Mouse (Mus musculus) heart, embryonic 15.5 days (tissue): ENCODE measurements around the gene Ror1. TPM values are rescaled to one million over a fixed set of nuclear protein-coding genes. Genes with fewer than 3 reads are reported as not detected.
A peak's percentile ranks its signal among the peaks of the same experiment; 100 is the strongest.

Experiments used
- ATAC-seq: fragments of 200-750 bp; cut with Nextera tagmentation; replicated peaks from 2 replicates; pipeline ENCODE4 v1.8.0; 2017; ENCODE audit warnings: low read depth, moderate TSS enrichment; ENCODE audit not compliant: insufficient number of reproducible peaks, insufficient read depth, low FRiP score
- H3K27ac ChIP-seq: fragments of 300-500 bp; sonication (generic); 2 replicates; pipeline ENCODE4 v1.5.1; 2015; ENCODE audit warnings: mild to moderate bottlenecking, inconsistent platforms
- H3K27me3 ChIP-seq: fragments of 300-500 bp; sonication (generic); 2 replicates; pipeline ENCODE4 v1.6.1; 2015; ENCODE audit warnings: inconsistent platforms
- H3K36me3 ChIP-seq: fragments of 300-500 bp; sonication (generic); 2 replicates; pipeline ENCODE4 v1.6.1; 2015; ENCODE audit warnings: mild to moderate bottlenecking, inconsistent platforms
- H3K4me1 ChIP-seq: fragments of 300-500 bp; sonication (generic); replicated peaks from 2 replicates; pipeline ENCODE4 v1.6.1; 2015; ENCODE audit warnings: inconsistent platforms
- H3K4me2 ChIP-seq: fragments of 300-500 bp; sonication (generic); 2 replicates; pipeline ENCODE4 v1.6.1; 2015; ENCODE audit warnings: inconsistent platforms, mild to moderate bottlenecking, moderate library complexity
- H3K4me3 ChIP-seq: fragments of 300-500 bp; sonication (generic); 2 replicates; pipeline ENCODE4 v1.5.1; 2015; ENCODE audit warnings: mild to moderate bottlenecking, inconsistent platforms
- H3K9ac ChIP-seq: fragments of 300-500 bp; sonication (generic); 2 replicates; pipeline ENCODE4 v1.6.1; 2015; ENCODE audit warnings: mild to moderate bottlenecking, inconsistent platforms
- H3K9me3 ChIP-seq: fragments of 300-500 bp; sonication (generic); replicated peaks from 2 replicates; pipeline ENCODE4 v1.6.1; 2016; ENCODE audit warnings: inconsistent platforms
- WGBS: fragments of 180-500 bp; shearing (Covaris S2); methylation state at CpG from one replicate; pipeline ENCODE4 v1.1.7; 2015; ENCODE audit warnings: mixed read lengths; 5-methylcytosine and 5-hydroxymethylcytosine counted together
- polyA plus RNA-seq: library from polyadenylated mRNA; unstranded; fragments of >200 nt; fragmentation: Nextera tagmentation; extraction: Ambion mirVana; gene quantifications from 2 replicates; pipeline ENCODE4 v1.2.1, GENCODE M21; 2015

The Ror1 gene
- polyA plus RNA-seq, 1 experiment from 2014 or later, result 12.9 TPM

- Histone ChIP-seq H3K36me3 (no peaks in the 10 kb centered on the region), H3K4me1 (peaks cover 6% of the 10 kb centered on the region; the same call in 1 of the 2 replicates), H3K9me3 (no peaks in the 10 kb centered on the region), H3K4me3 (no peak overlapping the region), H3K9ac (no peak overlapping the region), H3K27ac (no peak overlapping the region), H3K27me3 (no peaks in the 10 kb centered on the region), H3K4me2 (no peak overlapping the region)
- ATAC-seq, result no peak
- 84% methylated on average over 2 of the region's 2 CpGs for WGBS
Measured at GRCm38 (mm10) chr4:100065686-100066085, 29.9 kb upstream of the Ror1 start.

DNA sequence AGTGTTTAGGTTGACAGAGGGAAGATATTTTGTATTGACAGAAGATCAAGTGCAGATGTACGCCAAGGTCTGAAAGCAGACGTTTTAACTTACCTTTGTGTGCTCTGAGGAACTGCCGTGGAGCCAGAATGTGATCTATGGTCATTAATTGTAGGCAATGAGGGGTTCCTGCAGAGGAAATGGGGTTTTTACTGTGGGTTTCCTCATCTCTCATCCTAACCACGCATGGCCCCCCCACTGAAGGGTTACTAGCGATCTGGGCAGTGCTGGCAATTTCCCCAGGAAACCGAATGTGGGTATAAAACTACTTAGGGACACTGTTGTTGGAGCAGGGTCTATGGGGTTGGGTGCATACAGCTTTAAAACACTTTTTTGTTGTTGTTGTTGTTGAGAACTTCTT lies 25.5 kb upstream of the Ror1 start:
- no peak overlapping the region for H3K4me3 ChIP-seq
- H3K27ac ChIP-seq, result no peak overlapping the region
- WGBS, result 61% methylated on average over 6 of the region's 6 CpGs
- H3K9me3 ChIP-seq, result no peaks in the 10 kb centered on the region
- H3K4me2 ChIP-seq, result no peak overlapping the region
- H3K4me1 ChIP-seq, result no peaks in the 10 kb centered on the region
- H3K9ac ChIP-seq, result no peak overlapping the region
- no peaks in the 10 kb centered on the region for H3K27me3 ChIP-seq
- no peak for ATAC-seq
- H3K36me3 ChIP-seq, result no peaks in the 10 kb centered on the region

GRCm38 (mm10) chr4:100096596-100097181 lies 1.1 kb downstream of the Ror1 start:
- WGBS, result 2% methylated on average over 21 of the region's 21 CpGs
- Histone ChIP-seq H3K36me3 (no peaks in the 10 kb centered on the region), H3K4me1 (peaks cover 26% of the 10 kb centered on the region), H3K27me3 (no peaks in the 10 kb centered on the region), H3K27ac (peak overlapping the region; percentile 95), H3K4me2 (peak overlapping the region; percentile 82), H3K9ac (peak overlapping the region; percentile 94), H3K4me3 (peak overlapping the region; percentile 95), H3K9me3 (no peaks in the 10 kb centered on the region)
- peak; percentile 28; the same call in 1 of the 2 replicates for ATAC-seq

- peaks cover 34% of the 10 kb centered on the region for H3K4me1 ChIP-seq
- WGBS, result 28% methylated on average over 10 of the region's 10 CpGs
- H3K9me3 ChIP-seq, result no peaks in the 10 kb centered on the region
Measured at GRCm38 (mm10) chr4:100097364-100097979, 1.9 kb downstream of the Ror1 start.

GRCm38 (mm10) chr4:100101066-100101820 lies 5.7 kb downstream of the Ror1 start:
- ATAC-seq, result no peak
- Histone ChIP-seq H3K4me3 (no peak overlapping the region), H3K27ac (peak overlapping the region; percentile 43), H3K9me3 (no peaks in the 10 kb centered on the region), H3K27me3 (no peaks in the 10 kb centered on the region), H3K36me3 (no peaks in the 10 kb centered on the region), H3K4me2 (0 out of 2 replicates have a peak overlapping the region, but pooled peaks have one; percentile 9), H3K4me1 (peaks cover 62% of the 10 kb centered on the region), H3K9ac (no peak overlapping the region)
- 59% methylated on average over 7 of the region's 7 CpGs for WGBS

More at GRCm38 (mm10) chr4:100097364-100097979, 1.9 kb downstream of the Ror1 start:
- Histone ChIP-seq H3K27ac (peak overlapping the region; percentile 95), H3K9ac (peak overlapping the region; percentile 94), H3K36me3 (no peaks in the 10 kb centered on the region), H3K4me2 (peak overlapping the region; percentile 82), H3K27me3 (no peaks in the 10 kb centered on the region), H3K4me3 (peak overlapping the region; percentile 95)
- ATAC-seq, result no peak

GRCm38 (mm10) chr4:100101844-100102243 lies 6.3 kb downstream of the Ror1 start:
- Histone ChIP-seq H3K9ac (no peak overlapping the region), H3K4me2 (no peak overlapping the region), H3K36me3 (no peaks in the 10 kb centered on the region), H3K4me3 (no peak overlapping the region), H3K27me3 (no peaks in the 10 kb centered on the region), H3K4me1 (peaks cover 68% of the 10 kb centered on the region), H3K27ac (peak overlapping the region; percentile 43; the same call in 1 of the 2 replicates), H3K9me3 (no peaks in the 10 kb centered on the region)
- WGBS, result 62% methylated on average over 5 of the region's 5 CpGs
- ATAC-seq, result no peak

DNA sequence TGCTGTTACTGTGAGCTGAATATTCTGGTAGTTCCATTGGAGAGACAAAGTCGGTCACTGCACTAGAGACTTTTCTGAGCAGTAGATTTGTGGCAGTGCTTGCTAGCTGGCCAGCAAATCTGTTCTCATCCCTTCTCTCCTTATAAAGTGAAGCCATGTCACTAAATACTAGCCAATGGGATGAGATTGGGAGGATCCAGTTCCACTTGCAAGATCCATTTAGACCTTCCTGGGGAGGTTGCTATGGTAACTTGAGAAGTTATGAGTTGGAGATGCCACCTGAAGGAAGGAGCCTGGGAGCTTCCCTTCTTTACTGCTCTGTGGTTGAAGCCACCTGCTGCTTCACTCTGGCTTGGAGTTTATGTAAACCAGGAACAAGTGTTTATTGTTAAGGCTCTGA lies 8.7 kb downstream of the Ror1 start:
- H3K27ac ChIP-seq, result no peak overlapping the region
- 72% methylated on average over 1 of the region's 1 CpGs for WGBS

DNA sequence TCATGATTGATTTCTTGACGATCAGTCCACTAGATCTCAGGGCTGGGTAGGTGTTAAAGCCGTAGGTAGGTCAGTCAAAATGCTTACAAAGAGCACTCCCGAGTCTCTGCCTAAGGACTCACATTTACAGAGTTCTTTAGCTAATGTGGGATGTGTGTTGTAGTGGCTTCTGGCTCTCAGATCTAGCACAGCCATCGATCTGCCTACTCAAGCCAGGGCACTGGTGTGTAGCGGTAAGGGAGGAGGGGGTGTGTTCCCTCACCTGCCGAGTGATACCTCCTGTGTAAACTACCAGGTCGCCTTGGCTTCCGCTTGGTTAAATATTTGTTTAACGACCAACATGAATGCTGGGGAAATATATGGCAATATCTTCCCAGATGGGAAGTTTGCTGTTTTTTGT lies 12.0 kb downstream of the Ror1 start:
- H3K4me1 ChIP-seq, result peaks cover 57% of the 10 kb centered on the region
- no peak for ATAC-seq
- no peaks in the 10 kb centered on the region for H3K36me3 ChIP-seq
- no peak overlapping the region for H3K4me3 ChIP-seq
- no peaks in the 10 kb centered on the region for H3K9me3 ChIP-seq
- no peaks in the 10 kb centered on the region for H3K27me3 ChIP-seq
- WGBS, result 77% methylated on average over 9 of the region's 9 CpGs
- no peak overlapping the region for H3K9ac ChIP-seq
- H3K27ac ChIP-seq, result no peak overlapping the region
- H3K4me2 ChIP-seq, result no peak overlapping the region

More for the DNA sequence above, 8.7 kb downstream of the Ror1 start:
- Histone ChIP-seq H3K9ac (no peak overlapping the region), H3K4me2 (no peak overlapping the region), H3K36me3 (no peaks in the 10 kb centered on the region), H3K4me1 (peaks cover 61% of the 10 kb centered on the region), H3K27me3 (no peaks in the 10 kb centered on the region), H3K4me3 (no peak overlapping the region), H3K9me3 (no peaks in the 10 kb centered on the region)
- ATAC-seq, result no peak

- H3K4me3 ChIP-seq, result no peak overlapping the region
- 86% methylated on average over 4 of the region's 4 CpGs for WGBS
- H3K36me3 ChIP-seq, result no peaks in the 10 kb centered on the region
- no peak for ATAC-seq
- no peak overlapping the region for H3K27ac ChIP-seq
- H3K9ac ChIP-seq, result no peak overlapping the region
- no peaks in the 10 kb centered on the region for H3K9me3 ChIP-seq
- H3K4me1 ChIP-seq, result peaks cover 48% of the 10 kb centered on the region
- H3K4me2 ChIP-seq, result no peak overlapping the region
- no peaks in the 10 kb centered on the region for H3K27me3 ChIP-seq
Measured at GRCm38 (mm10) chr4:100108551-100108950, 13.0 kb downstream of the Ror1 start.

- no peak overlapping the region for H3K4me2 ChIP-seq
- H3K9me3 ChIP-seq, result no peaks in the 10 kb centered on the region
- no peaks in the 10 kb centered on the region for H3K36me3 ChIP-seq
- H3K27me3 ChIP-seq, result no peaks in the 10 kb centered on the region
- no peak overlapping the region for H3K27ac ChIP-seq
- no peak for ATAC-seq
- no peak overlapping the region for H3K4me3 ChIP-seq
- H3K9ac ChIP-seq, result no peak overlapping the region
- peaks cover 23% of the 10 kb centered on the region for H3K4me1 ChIP-seq
Measured at GRCm38 (mm10) chr4:100114148-100114547, 18.6 kb downstream of the Ror1 start.

DNA sequence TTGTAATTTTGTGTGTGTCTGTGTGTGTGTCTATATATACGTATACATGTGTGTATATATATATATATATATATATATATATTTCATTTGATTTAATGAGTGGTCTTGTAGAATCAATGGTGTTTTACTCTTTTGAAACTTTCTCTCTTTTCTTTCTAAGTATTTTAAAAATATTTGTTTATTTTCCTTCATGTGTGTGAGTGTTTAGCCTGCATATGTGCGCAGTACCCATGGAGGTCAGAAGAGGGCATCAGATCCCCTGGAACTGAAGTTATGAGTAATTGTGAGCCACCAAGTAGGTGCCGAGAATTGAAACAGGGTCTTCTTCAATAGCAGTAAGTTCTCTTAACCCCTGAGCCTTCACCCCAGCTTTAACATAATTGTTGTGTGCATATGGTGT lies 20.8 kb downstream of the Ror1 start:
- ATAC-seq, result no peak
- WGBS, result 94% methylated on average over 3 of the region's 3 CpGs
- peaks cover 22% of the 10 kb centered on the region for H3K4me1 ChIP-seq

More for the DNA sequence above, 20.8 kb downstream of the Ror1 start:
- Histone ChIP-seq H3K9me3 (no peaks in the 10 kb centered on the region), H3K9ac (no peak overlapping the region), H3K4me3 (no peak overlapping the region), H3K36me3 (no peaks in the 10 kb centered on the region), H3K27me3 (no peaks in the 10 kb centered on the region), H3K4me2 (no peak overlapping the region), H3K27ac (no peak overlapping the region)
